Mouse (Mus musculus) E14TG2a.4 (cell line): ENCODE results near the gene Zbtb7a.

ENCODE experiments used
- CTCF ChIP-seq: conservative IDR thresholded peaks from 2 replicates; pipeline ENCODE4 v1.5.1; 2014; ENCODE audit warnings: low read length
- POU5F1 ChIP-seq: IDR thresholded peaks from 2 replicates; pipeline ENCODE4 v1.6.1; 2014; ENCODE audit warnings: low read length, borderline replicate concordance

DNA sequence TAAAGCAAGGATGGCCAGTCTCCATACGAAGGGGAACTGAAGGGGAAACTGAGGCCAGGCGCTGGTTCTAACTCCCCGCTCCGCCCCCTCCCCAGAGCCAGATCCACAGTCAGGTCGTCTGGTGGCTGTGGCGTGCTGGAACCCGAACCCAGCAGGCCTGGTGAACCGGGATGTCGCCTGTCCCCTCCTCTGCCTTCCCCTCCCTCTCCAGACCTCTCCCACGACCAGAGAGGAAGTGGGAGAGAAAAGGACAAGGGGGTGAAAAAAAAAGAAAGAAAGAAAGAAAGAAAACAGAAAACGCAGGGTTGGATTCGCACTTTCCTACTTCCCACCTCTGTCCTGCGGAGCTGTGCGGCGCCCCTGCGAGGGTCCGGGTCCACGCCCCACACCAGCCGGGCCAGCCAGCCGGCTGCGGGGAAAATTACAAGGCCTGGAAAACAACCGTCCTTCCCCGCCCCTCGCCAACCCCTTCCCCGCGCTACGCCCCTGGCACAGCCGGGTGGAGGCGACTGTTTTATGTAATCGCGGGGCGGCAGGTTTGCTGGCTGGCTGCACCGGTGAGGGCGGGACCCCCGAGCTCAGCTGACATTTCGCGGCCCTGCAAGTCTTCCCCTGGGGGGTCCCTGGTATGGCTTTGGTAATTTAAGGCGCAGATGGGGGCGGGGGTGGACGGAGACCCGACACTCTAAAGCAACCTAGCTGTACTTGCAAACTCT, at the start of gene Zbtb7a:
- TF ChIP-seq CTCF, result no peak
- TF ChIP-seq POU5F1, result no peak
